Mouse (Mus musculus) brain, adult 10 weeks (tissue): ENCODE measurements around the gene Whrn. TPM values are rescaled to one million over a fixed set of nuclear protein-coding genes. Genes with fewer than 3 reads are reported as not detected.

Experiments
- polyA plus RNA-seq: library from polyadenylated mRNA; stranded (reverse); fragments of 350-450 nt; fragmentation: Illumina TruSeq; extraction: RNeasy Lipid Tissue Mini Kit (QIAGEN cat#74804); gene quantifications from one replicate; pipeline ENCODE4 v1.2.3, GENCODE M21; 2015; ENCODE audit warnings: low read depth, low replicate concordance

Whrn gene
- polyA plus RNA-seq, result 30.1 TPM

GRCm38 (mm10) chr4:63495915-63496278 lies at the start of gene Whrn:
TSS of gene Whrn (minus strand) at chr4:63495991.

GRCm38 (mm10) chr4:63544494-63545230 lies 48.9 kb upstream of the Whrn start, which contains the start of gene Atp6v1g1:
TSS of gene Atp6v1g1 (plus strand) at chr4:63544772.

GRCm38 (mm10) chr4:63403040-63403959 lies 92.5 kb downstream of the Whrn start, which contains the start of gene Akna:
TSS of gene Akna (minus strand) at chr4:63403354.

Other genes starting within 250 kb of the Whrn start
- gene Orm1, start 151.4 kb downstream of the Whrn start, polyA plus RNA-seq, result not detected
- not detected for gene Orm3, start 139.8 kb downstream of the Whrn start, polyA plus RNA-seq
- gene Orm2, start 133.5 kb downstream of the Whrn start, polyA plus RNA-seq, result not detected
- 1.9 TPM for gene Akna, start 92.6 kb downstream of the Whrn start, polyA plus RNA-seq
- 246 TPM for gene Atp6v1g1, start 48.8 kb upstream of the Whrn start, polyA plus RNA-seq
- 11.1 TPM for gene Tmem268, start 62.8 kb upstream of the Whrn start, polyA plus RNA-seq
- gene Gm11213, start 109.3 kb upstream of the Whrn start, polyA plus RNA-seq, result not detected
- not detected for gene Tex48, start 126.4 kb upstream of the Whrn start, polyA plus RNA-seq
- not detected for gene Gm11214, start 167.4 kb upstream of the Whrn start, polyA plus RNA-seq
- gene Tnfsf15, start 249.1 kb upstream of the Whrn start, polyA plus RNA-seq, result not detected